Mouse (Mus musculus) right cerebral cortex, adult 18-20 months (tissue): ENCODE data around the gene Cep104.

Experiments
- DNase-seq: peaks from one replicate; pipeline ENCODE4 v3.0.0; 2022; ENCODE audit warnings: mixed read lengths

Cep104 gene

GRCm38 (mm10) chr4:154005488-154005887, 30.5 kb downstream of the Cep104 start:
- no peak for DNase-seq

GRCm38 (mm10) chr4:154006264-154006663, 31.3 kb downstream of the Cep104 start:
- no peak for DNase-seq

GRCm38 (mm10) chr4:154007759-154008158, 32.8 kb downstream of the Cep104 start:
- no peak for DNase-seq

- DNase-seq, result no peak
These were observed 36.1 kb downstream of the Cep104 start for GRCm38 (mm10) chr4:154010907-154011645.

- peak; percentile 91 for DNase-seq
These were observed 36.7 kb downstream of the Cep104 start, which contains the start of gene Lrrc47 for GRCm38 (mm10) chr4:154011646-154012089. Lrrc47 (plus strand) TSS chr4:154011731.

GRCm38 (mm10) chr4:154012132-154012882, 37.3 kb downstream of the Cep104 start:
- DNase-seq, result no peak

GRCm38 (mm10) chr4:154015476-154015875, 40.5 kb downstream of the Cep104 start:
- no peak for DNase-seq

GRCm38 (mm10) chr4:154019571-154019970, 44.6 kb downstream of the Cep104 start:
- DNase-seq, result no peak

GRCm38 (mm10) chr4:154021432-154021831, 46.4 kb downstream of the Cep104 start:
- DNase-seq, result no peak

- DNase-seq, result no peak
These were observed 47.4 kb downstream of the Cep104 start for GRCm38 (mm10) chr4:154022407-154022806.

GRCm38 (mm10) chr4:154022844-154023243, 47.9 kb downstream of the Cep104 start:
- DNase-seq, result no peak

GRCm38 (mm10) chr4:154023754-154024601, 49.0 kb downstream of the Cep104 start:
- peak; percentile 70 for DNase-seq

GRCm38 (mm10) chr4:154024729-154025521, 49.9 kb downstream of the Cep104 start:
- peak; percentile 62 for DNase-seq

GRCm38 (mm10) chr4:154025641-154026440, 50.8 kb downstream of the Cep104 start, which contains the start of gene Smim1:
Smim1 (minus strand) TSS chr4:154026230.
- peak; percentile 78 for DNase-seq

GRCm38 (mm10) chr4:154026441-154026761, 51.4 kb downstream of the Cep104 start:
- no peak for DNase-seq

- DNase-seq, result no peak
These were observed 53.1 kb downstream of the Cep104 start for GRCm38 (mm10) chr4:154028066-154028465.

- no peak for DNase-seq
These were observed 53.7 kb downstream of the Cep104 start for GRCm38 (mm10) chr4:154028646-154029045.

- DNase-seq, result no peak
These were observed 62.1 kb downstream of the Cep104 start for GRCm38 (mm10) chr4:154037123-154037522.

GRCm38 (mm10) chr4:154042577-154042976, 67.6 kb downstream of the Cep104 start, which contains the start of gene Ccdc27:
Ccdc27 (minus strand) TSS chr4:154042677.
- DNase-seq, result no peak

- DNase-seq, result no peak
These were observed 70.8 kb downstream of the Cep104 start for GRCm38 (mm10) chr4:154045837-154046236.

- peak; percentile 29 for DNase-seq
These were observed 76.4 kb downstream of the Cep104 start for GRCm38 (mm10) chr4:154051401-154051800.
